Mouse (Mus musculus): ENCODE results near the gene Kiz.
A peak's percentile ranks its signal among the peaks of the same experiment; 100 is the strongest.

The Kiz gene

DNA sequence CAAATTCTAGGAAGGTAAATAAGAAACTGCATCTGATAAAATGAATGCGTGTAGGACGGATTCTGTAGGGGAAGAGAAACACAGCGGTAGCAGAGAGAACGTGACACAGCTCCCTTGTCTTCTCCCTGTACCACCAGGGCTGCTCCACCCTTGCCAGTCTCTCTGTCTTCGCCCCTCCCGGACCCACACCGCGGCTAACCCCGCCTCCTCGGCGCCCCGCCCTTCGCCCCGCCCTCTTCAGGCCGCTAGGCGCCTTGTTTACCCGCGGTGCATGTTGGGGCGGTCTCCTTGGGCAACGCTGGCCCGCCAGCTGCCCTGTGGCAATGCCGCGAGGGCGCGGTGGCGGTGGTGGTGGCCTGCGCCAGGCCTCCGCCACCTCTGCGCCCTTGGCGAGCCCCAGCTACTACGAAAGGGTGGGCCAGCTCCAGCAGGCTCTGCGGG, at the start of gene Kiz:
TSS of gene Kiz (plus strand) at position 266 of the 441 bp plus-strand sequence.
- DNase-seq (ENCODE audit: low read depth, low spot score) = peak; percentile 84

DNA sequence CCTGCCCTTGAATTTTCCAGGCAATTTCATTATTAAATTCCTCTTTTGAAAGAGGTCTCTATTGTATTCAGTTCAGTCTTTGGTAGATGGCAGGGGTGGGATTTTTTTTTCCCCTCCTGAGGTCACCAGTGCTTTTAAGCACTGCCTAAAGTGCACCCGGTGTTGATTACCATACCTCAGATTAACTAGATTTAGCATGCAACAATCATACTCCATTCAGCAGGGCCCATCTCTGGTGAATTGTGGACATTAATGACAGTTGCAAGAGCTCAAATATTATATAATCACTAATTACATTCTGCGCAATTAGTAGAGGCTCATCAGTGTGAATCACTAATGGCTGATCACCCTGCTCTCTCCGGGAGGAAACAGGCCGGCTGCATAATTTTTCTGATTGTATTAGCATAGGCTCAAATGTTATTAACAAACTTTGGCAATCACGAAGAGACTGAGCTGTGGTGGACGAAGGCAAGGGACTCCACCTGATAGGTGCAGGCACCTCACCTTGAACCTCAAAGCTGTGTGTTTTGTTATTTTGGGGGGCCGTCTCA, 45.9 kb upstream of the Kiz start:
- no peak for DNase-seq (ENCODE audit: low read depth, low spot score)

DNA sequence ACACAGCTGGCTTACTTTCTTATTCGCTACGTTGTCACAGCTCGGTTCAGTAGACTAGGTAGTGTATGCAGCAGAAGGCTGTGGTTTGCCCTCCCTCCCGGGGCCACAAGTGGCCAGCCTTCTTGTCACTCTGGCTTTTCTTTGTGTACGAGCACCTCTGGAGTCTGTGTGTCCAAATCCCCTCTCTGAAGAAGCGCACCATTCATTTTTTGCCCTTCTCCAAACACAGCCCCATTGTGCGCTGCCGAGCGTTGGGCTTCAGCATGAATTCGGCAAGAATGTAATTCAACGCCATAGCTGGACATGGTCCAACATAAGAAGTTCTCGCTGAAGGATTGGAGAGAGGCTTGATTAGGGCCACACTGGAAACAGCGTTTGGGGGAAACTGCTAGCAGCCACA, 45.0 kb upstream of the Kiz start:
- DNase-seq (ENCODE audit: low read depth, low spot score) = no peak

DNA sequence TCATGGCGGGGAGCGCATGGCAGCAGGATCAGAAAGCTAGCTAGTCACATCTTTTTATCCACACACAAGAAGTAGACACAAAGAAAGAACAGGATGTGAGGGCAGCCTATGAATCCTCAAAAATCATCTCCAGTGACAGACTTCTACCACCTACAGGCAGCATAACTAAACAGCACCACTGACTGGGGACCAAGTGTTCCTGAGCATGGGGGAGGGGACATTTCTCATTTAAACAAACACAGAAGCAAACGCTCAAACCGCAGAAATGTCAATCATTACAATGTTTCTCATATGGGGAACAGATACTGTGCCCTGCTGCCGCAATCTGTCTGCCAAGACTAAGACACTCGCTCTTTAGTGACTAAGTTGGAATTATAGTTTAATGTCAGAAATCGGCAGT, 40.7 kb upstream of the Kiz start:
- DNase-seq (ENCODE audit: low read depth, low spot score) = no peak

DNA sequence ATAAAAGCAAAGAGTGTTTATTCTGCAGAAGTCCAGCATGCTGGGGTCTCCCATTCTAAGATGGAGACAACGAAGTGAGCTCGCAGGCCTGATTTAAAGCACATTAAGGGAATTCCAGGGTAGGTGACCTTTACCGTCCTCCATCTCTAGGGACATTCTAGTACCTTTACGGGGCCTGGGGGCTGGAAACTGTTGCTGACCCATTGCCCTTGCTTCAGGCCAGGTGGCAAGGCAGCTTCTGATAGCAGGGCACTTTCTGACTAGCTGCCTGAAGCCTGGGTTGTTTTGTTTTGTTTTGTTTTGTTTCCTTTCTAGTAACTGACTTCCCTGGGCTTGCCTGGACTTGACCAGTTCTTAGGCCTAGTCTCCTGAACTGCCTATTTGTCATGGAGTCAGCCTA, 36.6 kb upstream of the Kiz start:
- DNase-seq (ENCODE audit: low read depth, low spot score) = no peak

DNA sequence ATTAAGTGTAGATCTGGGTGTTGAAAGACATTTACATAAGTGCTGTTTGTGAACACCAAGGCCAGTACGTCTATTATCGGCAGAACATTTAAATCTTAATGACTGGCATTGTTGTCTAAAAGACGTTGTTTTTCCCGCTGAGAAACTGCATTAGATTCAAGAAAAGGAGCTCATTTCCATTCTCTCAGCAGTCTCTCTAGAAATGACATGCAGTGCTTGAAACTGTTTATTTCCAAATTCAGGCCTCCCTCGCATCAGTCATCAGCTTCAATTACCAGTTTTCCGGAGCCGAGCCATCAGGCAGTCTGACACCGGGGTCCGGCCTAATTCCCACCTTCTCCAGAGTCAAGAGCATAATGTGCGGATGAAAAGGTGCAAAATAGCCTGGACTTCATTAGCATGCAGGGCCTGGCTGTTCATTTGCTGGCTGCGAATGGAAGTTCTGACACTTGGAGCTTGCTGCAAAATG, 32.1 kb upstream of the Kiz start:
- DNase-seq (ENCODE audit: low read depth, low spot score) = no peak

DNA sequence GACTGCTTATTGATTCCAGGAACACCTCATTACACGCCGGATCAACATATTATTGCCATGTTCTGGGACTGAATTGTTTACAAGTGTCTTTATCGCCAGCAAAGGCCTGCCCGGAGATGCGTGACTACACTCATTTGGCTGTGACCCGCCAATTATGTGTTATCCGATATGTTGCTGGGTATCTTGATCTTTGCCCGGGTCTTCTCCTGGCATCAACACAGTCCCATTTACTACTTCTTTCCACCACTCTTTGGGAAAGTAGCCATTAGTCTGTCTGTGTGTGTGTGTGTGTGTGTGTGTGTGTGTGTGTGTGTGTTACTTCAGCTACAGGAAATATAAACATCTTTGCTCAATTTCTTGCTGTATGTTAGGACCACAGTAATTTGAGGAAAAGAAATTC, 31.6 kb upstream of the Kiz start:
- no peak for DNase-seq (ENCODE audit: low read depth, low spot score)

DNA sequence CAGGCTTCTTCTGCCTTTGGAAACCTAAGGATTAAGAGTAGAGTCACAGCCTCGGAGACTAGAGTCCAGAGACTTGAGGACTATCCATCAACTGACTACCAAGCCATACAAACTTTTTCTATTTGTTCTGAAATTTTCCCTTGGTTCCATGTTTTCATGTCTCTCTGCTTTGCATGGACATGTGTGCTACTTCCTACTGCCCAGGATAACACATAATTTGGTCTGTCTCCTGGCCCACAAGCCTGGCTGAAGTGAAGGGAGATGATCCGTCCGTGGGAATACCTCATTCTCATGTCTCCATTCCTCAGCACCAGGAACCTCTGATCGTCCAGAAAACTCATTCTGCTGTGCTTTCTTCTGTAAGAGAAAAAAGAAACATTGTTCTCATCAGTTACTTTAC, 27.7 kb upstream of the Kiz start:
- DNase-seq (ENCODE audit: low read depth, low spot score) = no peak

DNA sequence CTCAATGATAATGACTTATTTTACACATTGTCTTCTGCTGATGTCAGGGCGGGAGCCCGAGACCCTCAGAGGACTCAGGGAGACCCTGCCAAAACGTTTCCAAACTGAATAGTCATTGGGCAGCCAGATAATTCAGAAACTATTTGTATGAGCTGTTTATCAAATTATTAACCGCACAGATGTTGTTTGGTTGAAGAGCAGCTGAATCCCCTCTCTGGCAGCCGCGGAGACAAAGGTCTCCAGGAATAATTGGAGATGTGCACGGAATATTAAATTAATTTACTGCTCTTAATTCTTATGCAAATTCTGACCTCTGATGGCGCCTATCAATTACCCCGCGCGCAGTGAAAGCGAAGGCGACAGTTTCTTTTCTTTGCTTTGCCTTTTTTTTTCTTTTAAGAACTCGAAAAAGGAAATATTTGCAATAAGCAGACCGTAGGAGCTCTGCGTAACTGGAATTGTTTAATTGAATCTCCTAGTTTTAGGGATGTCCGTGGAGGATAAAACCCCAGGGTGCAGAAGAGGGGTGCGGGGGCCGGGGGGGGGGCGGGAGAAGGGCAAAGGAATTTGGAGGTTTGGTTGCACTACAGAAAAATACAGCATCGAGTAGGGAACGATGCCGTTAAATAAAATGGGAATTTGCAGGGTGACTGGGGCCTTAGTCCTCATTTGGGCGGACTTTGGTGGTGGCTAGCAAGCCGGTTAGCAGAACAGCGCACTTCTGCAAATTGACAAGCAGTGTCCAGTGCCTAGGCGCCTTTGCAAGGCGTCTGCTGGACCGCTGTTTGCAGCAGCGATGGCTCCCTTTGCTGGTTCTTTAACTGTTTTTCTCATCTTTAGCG, 22.2 kb upstream of the Kiz start:
- no peak for DNase-seq (ENCODE audit: low read depth, low spot score)

DNA sequence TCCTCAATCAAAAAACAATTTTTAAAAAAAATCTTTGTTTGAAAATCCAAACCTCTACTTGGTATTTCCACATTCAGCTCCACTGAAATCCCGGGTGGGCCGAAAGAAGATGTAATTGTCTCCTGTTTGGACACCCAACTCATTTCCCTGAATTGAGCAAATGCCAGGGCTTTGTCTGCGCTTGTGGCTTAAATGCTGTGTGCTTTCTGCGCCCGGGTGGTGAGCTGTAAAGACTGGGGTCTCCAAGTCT, 21.7 kb upstream of the Kiz start:
- DNase-seq (ENCODE audit: low read depth, low spot score) = no peak

DNA sequence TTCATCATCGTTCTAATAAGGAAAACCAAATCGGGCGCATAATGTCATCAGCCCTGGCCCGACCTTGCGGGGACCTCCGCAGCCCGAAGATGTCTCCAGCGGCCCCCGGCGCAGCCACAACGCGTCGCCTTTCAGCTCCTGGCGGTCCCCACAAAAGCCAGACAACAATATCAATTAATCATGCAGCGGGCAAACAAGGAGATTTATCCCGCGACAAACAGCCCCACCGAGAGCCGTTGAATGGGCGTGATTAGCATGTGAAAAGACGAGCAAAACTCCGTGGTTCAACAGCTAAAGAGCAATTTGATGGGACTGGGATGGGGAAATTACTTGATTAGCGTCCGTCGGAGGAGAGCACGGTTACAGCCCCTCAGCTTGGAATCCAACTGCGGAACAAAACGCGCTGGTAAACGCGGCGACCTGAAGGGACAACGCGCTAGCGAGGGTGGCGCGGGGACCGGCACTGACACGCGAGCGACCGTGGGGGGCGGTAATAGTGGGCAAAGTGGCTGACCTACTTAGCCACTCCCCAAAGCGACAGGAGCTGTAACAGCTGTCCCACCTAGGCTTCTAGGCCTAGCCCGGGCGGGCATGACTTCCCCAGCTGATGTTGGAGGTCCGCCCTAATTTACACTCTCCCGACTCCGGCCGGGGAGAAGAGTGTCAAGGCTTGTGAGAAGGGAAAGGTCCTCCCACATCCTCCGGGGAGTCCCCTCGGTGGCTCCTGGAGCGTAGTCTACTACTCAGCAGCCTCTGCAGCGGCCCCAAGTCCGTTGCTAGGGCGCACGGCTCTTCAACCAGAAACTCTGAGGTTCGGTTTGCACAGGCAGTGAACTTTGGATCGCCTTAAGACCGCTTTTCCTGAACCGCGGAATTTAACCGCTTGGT, 21.1 kb upstream of the Kiz start:
- no peak for DNase-seq (ENCODE audit: low read depth, low spot score)

DNA sequence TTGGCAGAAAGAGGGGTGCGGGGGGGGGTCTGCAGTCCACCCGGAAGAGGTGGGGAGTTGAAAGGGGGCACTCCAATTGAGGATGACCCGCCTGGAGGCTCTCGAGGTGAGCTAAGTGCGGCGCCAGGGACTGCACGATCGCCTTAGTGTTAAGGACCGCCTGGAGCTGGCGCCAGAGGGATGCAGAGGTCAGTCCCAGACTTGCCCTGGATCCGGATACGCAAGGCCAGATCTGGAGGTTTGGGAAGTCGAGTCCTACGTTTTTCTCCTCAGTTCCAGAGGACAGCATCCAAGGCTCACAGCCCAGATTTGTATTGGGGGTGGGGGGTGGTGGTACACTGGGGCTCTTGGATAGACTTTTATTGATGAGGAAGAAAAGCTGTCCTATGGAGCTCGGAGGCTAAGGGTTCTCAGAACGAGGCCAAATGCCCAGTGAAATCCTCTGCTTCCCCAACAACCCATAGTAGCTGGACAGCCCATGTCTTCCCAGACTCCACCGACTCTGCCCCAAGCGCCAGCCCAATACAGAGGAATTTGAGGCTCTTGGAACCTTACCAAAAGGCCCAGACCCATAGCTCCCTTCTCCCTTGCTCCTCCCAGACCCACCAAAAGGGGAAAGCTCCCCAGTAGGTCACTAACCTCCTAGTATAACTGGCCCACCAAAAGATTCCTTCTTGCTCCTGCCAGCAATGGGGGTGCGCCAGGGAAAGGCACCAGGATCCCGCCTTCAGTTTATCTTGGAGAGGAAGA, 20.2 kb upstream of the Kiz start:
- no peak for DNase-seq (ENCODE audit: low read depth, low spot score)

DNA sequence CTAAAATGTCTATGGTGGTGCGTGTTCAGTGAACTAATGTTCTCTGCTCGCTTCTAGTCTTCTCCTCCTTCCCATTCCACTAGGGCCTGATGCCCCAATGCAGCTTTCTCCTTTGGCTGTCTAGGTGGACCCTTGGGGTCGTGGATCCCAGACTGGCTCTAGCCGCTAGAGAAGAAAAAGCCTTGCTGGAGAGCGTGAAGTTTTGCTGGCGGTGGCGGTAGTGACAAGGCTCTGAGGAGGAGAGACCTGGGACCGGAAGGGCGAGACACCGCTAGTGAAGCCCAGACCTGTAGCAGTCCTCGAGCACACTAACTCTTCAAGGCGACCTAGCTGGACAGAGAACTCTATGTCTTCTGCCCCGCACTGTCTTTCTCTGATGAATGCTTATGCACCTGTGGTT, 19.4 kb upstream of the Kiz start:
- DNase-seq (ENCODE audit: low read depth, low spot score) = no peak

DNA sequence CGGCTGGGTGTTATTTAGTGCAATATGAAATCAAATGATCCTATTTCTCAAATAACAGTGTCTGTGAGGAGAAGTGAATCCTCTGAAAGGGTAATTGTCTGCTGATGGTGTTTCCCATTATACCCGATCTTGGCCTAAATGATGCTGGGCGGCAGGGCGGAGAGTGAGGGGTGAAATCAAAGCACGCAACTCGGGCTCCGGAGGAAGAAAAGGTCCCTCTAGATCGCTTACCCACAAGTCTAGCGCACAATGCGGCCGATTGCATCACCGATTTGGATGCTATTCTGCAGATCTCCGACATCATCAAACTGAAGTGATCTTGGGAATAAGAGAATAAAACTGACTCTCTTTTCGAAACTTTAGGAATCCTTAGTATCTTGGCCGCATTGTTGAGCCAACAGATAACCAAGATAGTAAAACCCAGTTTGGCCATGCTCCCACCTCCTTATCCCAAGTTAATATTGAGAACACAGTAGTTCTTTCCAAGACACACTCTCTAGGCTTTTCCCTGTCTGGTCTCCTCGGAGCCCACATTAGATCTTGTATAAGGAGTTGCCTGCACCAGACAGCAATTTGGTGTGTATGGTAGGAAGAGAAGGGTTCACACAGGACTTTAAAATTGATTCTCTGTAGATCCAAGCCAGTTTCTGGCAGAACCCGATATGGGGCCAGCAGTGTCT, 18.7 kb upstream of the Kiz start:
- no peak for DNase-seq (ENCODE audit: low read depth, low spot score)

DNA sequence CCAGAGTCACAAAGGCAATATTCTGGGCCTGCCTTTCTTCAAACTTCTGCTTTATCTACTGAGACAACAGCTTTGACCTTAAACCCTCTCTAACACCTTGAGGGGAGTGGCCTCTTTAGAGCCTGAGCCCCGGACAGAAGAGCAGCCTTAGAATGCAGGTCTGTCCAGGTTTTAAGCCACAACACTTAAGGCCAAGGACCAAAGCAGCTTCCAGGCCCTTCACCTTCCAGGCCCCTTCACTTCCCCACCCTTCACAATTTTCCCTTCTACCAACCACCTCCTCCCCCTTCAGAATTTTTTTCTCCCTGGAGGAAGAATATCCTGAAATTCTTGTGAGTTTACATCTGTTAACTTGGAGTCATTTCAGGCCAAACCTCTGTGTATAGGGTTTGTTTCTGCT, 18.0 kb upstream of the Kiz start:
- DNase-seq (ENCODE audit: low read depth, low spot score) = no peak

DNA sequence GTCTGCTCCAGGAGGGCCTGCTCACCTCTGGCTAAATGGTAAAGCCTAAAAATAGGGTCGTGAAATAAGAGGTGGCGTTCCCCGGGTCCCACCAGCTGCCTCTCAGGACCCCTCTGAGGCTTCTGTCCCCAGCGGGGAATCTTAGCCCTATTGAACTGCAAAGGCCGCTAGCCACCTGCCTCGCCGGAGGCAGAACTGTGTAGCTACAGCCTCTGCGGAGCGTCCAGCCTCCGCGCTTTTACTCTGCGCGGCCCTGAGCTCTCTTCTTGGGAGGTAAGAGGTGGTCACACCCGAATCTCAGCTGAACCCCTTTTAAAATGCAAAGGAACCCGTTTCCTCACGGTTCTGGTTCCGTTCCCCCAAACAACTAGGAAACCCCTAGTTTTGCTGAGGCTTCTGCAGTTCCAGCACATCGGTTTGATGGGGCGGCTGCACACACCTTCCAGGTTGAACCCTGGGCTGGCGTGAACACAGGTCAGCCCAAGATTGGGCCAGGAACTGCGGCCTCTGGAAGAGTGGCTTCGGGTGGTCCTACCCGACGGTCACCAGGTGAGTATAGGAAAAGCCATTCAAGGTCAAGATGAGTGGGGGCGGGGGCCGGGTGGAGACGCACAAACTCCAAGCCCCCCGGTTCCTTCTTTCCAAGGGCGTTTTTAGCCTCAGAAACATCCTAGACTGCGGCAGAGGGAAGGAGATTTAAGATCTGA, 16.9 kb upstream of the Kiz start:
- no peak for DNase-seq (ENCODE audit: low read depth, low spot score)

DNA sequence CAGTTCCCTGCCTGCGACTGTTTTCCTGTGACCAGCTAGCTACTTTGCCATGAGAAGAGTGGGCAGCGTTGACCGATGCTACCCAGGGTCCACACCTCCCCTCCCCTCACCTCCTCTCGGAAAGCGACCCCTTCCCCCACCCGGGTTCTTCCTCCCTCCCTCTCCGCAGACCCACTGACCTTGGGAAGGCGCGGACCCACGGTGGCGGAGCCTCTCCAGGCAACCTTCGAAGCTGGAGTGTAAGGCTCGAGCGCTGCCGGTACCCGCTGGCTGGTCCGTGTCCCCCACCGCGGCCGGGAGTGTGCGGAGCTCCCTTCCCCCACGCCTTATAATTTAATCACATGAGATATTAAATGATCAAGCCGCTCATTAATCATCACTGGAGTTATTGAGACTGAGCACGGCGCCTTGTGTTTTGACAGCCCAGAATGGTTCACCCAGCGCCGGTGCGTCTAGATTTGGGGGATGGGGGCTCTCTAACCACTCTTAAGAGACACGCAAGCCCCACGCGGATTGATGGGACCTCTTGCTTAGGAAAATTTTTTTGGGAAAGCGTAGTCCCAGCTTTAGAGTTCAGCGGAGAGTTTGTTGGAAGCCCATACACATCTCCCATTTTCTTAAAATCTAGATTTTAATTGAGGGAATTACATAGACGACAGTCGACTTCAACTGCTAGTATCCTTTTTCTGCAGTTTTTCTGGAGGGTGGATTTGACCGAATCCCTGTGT, 16.2 kb upstream of the Kiz start:
- no peak for DNase-seq (ENCODE audit: low read depth, low spot score)

DNA sequence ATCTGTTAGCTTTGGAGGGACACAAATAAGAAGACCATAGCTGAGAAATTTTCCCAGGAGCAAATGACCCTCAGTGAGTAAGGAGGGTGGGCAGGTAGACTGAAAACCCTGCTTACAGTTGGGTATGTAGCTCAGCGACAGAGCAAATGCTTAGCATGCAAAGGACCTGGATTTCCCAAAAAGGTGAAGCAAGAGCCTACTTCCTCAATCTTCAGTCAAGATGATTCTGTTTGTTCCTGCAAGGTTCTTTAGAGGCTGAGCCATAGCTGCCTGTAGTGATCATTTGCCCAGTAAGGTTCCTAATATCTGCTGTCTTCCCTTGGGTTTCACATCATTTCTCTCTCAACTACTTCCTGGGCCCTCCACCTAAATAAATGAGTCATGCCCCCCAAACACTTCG, 7.8 kb upstream of the Kiz start:
- DNase-seq (ENCODE audit: low read depth, low spot score) = no peak

DNA sequence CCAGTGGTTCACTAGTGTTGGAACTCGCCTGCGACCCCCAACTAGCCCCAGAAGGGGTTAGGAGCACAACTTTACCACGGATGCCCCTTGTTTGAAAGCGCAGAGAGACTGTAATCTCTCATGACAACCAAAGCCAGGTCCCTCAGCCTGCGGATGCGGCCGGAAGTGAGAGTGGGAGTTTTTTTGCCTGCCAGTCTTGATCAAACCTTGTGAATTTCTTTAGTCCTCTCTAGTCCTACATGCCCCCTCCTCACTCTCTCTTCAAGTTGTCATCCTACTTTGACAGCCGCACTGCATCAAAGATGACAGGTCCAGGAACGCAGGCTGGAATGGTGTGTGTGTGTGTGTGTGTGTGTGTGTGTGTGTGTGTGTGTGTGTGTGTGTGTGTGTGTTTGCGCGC, 456 bp downstream of the Kiz start:
- DNase-seq (ENCODE audit: low read depth, low spot score) = no peak

DNA sequence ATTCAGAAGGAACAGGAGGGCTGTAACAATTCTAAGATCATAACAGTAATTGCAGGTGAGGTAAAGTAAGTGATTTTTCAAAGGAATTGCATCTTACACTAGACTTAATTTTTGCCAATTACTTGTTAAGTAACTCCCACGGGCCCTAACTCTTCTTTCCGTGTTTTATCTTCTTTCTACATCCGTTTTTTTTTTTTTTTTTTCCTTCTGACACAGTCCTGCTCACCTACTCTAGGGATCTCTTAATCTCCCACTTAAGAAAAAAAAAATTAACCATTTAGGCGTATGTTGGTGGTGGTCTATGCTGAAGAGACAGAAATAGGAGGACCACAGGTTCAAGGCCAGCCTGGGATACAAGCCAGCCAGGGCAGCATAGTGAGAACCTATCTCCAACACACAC, 1.2 kb downstream of the Kiz start:
- DNase-seq (ENCODE audit: low read depth, low spot score) = no peak
